Mouse (Mus musculus) ovary, postnatal 10 days (tissue): ENCODE data around the gene Rgl2.

Source experiments
- DNase-seq: peaks from one replicate; pipeline ENCODE4 v3.0.0; 2022; ENCODE audit warnings: low spot score

Gene Rgl2

DNA sequence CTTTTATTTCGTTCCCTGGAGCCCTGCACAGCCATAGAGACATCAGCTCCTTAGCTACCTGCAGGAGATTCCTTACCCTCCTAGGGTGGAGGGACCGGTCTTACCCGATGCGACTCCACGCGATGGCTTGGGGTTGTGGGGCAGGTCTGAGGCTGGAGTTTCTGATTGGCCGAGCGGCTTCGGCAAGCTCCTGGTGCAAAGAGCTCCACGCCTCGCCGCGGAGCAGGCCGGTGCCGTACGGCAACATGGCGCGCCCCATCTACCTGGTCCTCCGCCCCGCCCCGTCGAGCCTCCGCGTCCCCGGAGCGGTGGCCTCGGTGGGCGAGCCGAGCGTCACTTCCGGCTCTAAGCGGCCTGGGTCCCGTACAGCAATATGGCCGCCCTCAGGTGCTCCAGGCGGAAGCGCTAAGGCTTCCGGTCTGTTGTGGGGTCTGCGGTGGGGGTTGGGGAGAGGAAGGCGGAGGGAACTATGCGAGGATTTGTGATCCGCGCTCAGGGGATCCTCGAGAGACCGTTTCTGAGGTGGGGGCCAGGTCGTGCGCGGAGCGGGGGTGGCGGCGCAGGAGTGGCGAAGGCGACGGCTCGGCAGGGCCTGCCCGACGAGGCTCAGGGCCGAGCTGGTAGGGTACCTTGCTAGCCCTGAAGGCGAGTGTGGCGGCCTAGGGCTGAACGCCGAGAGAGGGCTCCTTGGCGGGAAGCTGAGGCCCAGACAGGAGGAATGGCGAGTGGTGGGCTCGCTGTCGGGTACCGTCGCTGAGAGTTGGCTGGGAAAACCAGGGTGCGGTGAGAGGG is 20.1 kb upstream of the Rgl2 start, which contains the start of gene Daxx:
Daxx (plus strand) TSS at position 338 of the 792 bp plus-strand sequence.
- peak; percentile 98 for DNase-seq

DNA sequence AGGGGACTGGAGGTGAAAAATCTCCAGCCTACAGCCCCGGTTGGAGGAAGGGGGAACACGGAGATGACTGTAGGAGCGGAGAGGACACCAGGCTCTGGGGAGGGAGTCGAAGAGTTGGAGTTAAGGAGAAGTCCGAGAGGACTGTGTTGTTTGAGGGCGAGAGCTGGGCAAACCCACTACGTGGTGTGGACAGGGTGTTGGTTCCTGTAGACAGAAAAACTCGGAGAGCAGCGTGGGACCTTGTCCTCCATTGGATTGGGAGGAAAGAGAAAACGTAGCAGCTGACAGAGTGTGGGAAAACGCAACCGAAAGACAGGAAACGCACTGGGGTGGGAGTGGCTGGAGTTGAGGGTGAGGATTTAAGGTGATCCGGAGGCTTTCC is 19.5 kb upstream of the Rgl2 start:
- DNase-seq, result no peak

- DNase-seq, result no peak
These were observed 18.8 kb upstream of the Rgl2 start for GRCm38 (mm10) chr17:33910346-33911051.

DNA sequence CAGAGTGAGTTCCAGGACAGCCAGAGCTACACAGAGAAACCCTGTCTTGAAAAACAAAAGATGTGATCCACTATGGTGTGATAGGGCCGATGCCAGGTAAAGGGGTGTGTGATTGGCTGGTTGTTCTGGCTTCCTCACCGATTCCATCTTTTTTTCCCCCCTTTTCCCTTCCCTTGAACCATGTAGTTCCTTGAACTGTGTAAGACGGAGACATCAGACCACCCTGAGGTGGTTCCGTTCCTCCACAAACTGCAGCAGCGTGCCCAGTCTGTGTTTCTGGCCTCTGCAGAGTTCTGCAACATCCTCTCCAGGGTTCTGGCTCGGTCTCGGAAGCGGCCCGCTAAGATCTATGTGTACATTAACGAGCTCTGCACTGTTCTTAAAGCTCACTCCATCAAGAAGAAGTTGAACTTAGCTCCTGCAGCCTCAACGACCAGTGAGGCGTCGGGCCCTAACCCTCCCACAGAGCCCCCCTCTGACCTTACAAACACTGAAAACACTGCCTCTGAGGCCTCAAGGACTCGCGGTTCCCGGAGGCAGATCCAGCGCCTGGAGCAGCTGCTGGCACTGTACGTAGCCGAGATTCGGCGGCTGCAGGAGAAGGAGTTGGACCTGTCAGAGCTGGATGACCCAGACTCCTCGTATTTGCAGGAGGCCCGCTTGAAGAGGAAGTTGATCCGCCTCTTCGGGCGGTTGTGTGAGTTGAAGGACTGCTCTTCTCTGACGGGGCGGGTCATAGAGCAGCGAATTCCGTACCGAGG is 18.1 kb upstream of the Rgl2 start:
- DNase-seq, result no peak

GRCm38 (mm10) chr17:33911813-33912414 is 17.4 kb upstream of the Rgl2 start:
- no peak for DNase-seq

DNA sequence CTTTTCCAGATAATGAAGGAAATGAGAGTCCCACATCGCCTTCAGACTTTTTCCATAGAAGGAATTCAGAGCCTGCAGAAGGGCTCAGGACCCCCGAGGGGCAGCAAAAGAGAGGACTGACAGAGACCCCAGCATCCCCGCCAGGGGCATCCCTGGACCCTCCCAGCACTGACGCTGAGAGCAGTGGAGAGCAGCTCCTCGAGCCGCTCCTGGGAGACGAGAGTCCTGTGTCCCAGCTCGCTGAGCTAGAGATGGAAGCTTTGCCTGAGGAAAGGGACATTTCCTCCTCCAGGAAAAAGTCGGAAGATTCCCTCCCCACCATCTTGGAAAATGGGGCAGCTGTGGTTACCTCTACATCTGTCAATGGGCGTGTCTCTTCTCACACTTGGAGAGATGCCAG is 16.1 kb upstream of the Rgl2 start:
- DNase-seq, result no peak

DNA sequence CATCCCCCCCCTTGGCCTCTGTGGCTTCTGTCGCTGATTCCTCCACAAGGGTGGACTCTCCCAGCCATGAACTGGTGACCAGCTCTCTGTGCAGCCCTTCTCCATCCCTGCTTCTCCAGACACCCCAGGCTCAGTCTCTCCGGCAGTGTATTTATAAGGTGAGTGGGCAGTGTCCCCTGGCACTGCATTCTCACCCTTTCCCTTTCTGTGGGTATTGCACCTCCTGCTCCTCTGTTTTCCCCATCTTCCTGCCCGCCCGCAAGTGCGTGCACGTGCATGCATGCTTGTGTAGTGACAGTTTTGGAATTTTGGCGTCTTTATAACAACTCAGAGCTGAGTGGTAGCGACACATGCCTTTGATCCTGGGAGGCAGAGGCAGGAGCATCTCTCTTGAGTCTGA is 15.4 kb upstream of the Rgl2 start:
- DNase-seq, result no peak

DNA sequence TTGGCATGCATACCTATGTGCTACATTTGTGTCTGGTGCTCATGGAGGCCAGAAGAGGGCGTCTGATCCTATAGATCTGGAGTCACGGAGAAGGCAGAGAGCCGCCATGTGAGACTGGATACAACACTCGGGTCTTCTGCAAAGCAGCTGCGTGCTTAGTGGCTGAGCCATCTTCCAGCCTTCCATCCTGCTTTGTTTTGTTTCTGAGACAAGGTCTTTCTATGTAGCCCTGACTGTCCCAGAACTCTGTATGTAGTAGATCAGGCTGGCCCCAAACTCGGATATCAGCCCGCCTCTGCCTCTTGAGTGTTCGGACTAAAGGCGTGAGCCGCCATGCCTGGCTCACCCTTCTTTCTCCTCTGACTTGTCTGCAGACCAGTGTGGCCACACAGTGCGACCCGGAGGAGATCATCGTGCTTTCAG is 14.4 kb upstream of the Rgl2 start:
- DNase-seq, result no peak

DNA sequence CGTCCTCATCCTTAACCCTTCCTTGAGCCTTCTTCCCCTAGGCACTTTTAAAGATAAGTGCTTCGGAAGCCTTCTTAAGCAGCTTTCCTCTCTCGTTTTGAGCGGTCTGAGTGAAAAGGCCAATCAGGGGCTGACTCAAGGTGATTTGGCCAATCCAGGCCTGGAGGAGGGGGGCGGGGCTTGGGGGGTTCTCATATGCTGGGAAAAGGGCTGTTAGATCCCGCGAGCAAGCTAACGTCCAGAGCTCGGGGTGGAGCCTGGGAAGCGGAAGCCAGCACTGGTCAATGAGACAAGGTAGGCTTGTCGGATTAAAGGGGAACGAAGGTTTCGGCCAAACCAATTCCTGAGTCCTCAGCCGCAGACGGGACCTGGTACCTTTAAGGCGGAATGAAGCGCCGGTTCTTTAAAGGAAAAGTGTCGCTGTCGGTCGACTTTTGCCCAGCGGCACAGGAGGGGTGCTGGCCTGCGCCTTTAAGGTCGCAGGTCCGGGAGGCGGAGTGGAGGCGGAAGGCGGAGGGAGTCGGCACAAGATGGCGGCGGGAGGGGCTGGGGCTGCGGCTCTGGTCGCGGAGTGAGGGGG is 13.6 kb upstream of the Rgl2 start, which contains the start of the genes Tapbp and Zbtb22:
Tapbp (plus strand) TSS at position 229 of the 580 bp plus-strand sequence.
Zbtb22 (plus strand) TSS at position 234 of the 580 bp plus-strand sequence.
- peak; percentile 86 for DNase-seq

DNA sequence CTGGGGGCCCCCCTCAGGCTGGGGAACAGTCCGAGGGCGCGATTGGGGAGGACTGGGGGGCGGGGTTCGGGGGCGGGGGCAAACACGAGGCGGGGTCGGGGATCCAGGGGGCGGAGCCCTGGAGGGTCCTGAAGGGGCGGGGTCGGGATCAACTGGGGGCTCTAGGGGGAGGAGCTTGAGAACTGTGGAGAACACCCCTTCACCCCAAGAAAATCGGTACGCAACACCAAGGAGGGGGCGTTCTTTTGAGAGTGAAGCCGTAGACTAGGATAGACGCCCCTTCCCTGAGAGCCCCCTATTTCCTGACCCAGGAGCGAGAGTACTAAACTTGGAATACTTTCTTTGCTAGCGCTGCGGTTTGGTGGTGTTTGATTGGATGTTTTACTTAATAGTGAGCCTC is 13.0 kb upstream of the Rgl2 start:
- DNase-seq, result no peak

DNA sequence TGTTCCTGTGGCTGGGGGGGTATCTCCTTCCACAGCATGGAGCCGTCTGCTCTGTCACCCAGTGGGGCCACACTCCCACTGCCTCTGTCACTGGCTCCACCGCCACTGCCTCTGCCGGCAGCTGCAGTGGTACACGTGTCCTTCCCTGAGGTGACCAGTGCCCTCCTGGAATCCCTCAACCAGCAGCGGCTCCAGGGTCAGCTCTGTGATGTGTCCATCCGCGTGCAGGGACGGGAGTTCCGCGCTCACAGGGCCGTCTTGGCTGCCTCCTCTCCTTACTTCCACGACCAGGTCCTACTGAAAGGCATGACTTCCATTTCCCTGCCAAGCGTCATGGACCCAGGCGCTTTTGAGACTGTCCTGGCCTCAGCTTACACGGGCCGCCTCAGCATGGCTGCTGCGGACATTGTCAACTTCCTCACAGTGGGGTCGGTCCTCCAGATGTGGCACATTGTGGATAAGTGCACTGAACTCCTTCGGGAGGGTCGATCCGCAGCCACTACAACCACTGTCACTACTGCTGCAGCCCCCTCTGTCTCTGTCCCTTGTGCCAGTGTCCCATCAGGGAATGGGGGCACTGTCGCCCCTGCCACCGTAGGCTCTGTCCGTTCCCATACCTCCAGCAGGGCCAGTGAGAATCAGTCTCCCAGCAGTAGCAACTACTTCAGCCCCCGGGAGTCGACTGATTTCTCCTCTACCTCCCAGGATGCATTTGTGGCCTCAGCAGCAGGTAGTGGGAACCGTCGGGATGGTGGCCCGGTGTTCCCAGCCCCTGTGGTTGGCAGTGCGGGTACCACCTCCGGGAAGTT is 12.3 kb upstream of the Rgl2 start:
- no peak for DNase-seq

GRCm38 (mm10) chr17:33917656-33918292 is 11.6 kb upstream of the Rgl2 start:
- no peak for DNase-seq

- DNase-seq, result no peak
These were observed 10.8 kb upstream of the Rgl2 start for GRCm38 (mm10) chr17:33918293-33919203.

DNA sequence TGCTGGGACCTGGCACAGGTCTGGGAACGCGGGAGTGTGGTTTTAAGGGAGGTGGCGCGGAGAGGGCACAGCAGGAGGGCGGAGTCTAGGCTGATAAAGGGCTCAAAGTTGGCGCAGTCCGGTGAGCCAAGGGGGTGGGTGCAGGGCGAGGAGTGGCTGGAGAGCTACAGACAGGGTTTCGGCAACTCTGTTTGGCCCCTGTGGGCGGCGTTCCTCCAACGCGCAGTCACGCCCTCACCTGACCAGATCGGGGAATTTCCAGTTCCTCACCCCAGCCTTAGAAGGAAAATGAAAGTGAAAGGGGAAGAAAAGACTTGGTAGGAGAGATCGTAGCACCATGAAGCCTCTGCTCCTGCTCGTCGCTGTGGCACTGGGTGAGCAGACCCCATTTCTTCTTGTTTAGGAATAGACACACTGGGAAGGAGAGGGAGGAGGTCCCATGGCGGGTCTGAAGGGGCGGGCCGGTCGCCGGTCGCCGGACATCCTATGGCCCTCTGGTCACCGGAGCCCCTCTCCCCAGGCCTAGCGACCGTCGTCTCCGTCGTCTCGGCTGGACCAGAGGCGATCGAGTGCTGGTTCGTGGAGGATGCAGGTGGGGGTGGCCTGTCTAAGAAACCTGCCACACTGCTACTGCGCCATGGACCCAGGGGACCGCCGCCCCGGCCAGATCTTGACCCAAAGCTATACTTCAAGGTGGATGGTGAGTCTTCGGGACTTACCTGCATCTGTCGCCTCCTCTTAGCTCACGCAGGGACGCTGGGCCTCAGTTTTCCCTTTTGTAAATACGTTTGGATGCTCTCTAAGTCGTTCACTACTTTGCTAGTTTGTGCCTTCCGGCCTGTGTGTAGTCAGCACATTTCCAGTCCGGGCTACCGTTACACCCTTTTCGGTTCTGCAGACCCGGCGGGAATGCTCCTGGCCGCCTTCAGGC is 9.7 kb upstream of the Rgl2 start:
- peak; percentile 63 for DNase-seq

- peak; percentile 72 for DNase-seq
These were observed 8.9 kb upstream of the Rgl2 start for GRCm38 (mm10) chr17:33920282-33921097.

- DNase-seq, result no peak
These were observed 8.0 kb upstream of the Rgl2 start for GRCm38 (mm10) chr17:33921361-33921760.

DNA sequence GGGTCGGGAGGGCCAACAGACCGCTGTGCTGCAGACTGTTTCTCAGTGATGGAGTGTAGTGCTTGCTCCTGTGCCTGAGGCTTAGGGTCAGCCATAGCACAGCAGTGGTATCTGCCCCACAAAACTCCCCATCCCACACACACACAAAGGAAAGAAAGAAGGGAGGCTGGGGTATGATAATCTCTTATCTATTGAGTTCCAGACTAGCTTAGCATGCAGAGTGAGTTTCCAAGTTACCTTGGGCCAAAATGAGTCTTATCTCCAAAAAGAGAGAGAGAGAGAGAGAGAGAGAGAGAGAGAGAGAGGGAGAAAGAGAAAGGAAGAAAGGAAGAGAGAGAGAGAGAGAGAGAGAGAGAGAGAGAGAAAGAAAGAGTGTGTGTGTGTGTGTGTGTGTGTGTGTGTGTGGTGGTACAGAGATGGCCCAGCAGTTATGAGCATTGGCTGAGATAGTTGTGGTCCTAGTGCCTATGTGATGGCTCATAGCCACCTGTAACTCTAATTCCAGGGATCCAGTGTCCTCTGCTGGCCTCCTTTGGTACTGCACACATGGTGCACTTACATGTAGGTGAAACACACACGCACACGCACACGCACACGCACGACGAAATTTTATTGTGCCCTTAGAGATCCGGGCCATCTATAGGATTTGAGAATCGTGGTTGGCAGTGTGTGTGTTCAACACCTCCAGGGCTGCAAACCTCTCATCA is 4.6 kb upstream of the Rgl2 start:
- DNase-seq, result no peak
